Mouse (Mus musculus) cerebellum, adult 2 months (tissue): ENCODE measurements around the gene Ston1.

ENCODE experiments used
- CTCF ChIP-seq: fragments of 200-500 bp; IDR thresholded peaks from 2 replicates; pipeline ENCODE4 v1.5.1; 2011; ENCODE audit warnings: low read depth, mild to moderate bottlenecking, control low read depth, low read length, moderate library complexity, borderline replicate concordance; ENCODE audit not compliant: insufficient read depth
- POLR2A ChIP-seq: fragments of 200-500 bp; IDR thresholded peaks from 2 replicates; pipeline ENCODE4 v1.6.1; 2011; ENCODE audit warnings: low read length, control low read depth, borderline replicate concordance; ENCODE audit not compliant: insufficient read depth

- TF ChIP-seq POLR2A (no peak), CTCF (peak; percentile 79)
Measured at GRCm38 (mm10) chr17:88652010-88652409, 54.5 kb downstream of the Ston1 start.
